Mouse (Mus musculus) G1E-ER4 (cell line): Measurements from ENCODE around the gene Olfr1251. TPM values are rescaled to one million over a fixed set of nuclear protein-coding genes. Genes with fewer than 3 reads are reported as not detected.
"Not testable (repeated sequence)": the region's sequence is repeated elsewhere in the genome, so short reads cannot be mapped to it uniquely, and the experiment has no call there.

ENCODE experiments used
- GATA1 ChIP-seq: IDR thresholded peaks from one replicate; pipeline ENCODE4 v1.8.0; 2012; ENCODE audit warnings: low read length, inconsistent platforms
- polyA plus RNA-seq: library from polyadenylated mRNA; stranded (reverse); fragments of >175 nt; gene quantifications from 2 replicates; pipeline ENCODE4 v1.2.3, GENCODE M21; 2012

Gene Olfr1251
- not detected in 2 replicates for polyA plus RNA-seq

DNA sequence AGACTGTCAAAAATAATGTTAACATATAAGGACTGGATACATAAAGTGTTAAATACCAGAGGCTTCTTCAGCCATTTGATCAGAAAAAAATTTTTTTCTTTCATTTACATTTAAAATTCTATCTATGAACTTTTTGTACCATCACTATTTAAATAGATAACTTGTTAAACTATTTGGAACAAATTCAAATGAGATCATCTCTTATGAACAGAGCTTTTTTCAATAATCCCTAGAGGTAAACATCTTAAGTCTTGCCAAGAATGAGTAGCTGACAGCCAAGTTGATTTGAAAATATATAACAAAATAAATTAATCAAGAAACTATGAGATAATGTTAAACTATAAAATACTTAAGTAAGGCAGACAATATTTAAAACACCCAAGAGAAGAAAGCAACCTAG is at the start of gene Olfr1251:
Gene Olfr1251, minus strand, starts transcription at position 101 of the 400 bp plus-strand sequence.
- no peak for TF ChIP-seq GATA1

DNA sequence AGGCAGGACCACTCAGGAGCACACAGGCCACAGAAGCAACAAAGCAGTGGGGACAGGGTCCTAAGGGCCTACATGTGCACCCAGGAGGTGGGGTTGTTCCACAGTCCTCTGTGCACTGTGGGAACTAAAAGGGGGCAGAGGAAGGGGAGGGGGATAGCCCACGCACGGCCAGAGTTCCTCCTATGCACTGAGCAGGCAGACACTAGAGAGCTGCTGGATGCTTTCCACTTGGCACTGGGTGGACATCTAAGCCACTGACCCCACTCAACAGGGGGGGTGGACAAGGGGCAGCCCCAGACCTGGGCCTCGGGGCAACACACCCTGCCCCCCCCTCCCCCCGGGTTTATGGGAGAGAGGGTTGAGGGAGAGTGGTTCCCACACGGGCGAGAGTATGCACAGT is 20.2 kb upstream of the Olfr1251 start:
- no peak for TF ChIP-seq GATA1

DNA sequence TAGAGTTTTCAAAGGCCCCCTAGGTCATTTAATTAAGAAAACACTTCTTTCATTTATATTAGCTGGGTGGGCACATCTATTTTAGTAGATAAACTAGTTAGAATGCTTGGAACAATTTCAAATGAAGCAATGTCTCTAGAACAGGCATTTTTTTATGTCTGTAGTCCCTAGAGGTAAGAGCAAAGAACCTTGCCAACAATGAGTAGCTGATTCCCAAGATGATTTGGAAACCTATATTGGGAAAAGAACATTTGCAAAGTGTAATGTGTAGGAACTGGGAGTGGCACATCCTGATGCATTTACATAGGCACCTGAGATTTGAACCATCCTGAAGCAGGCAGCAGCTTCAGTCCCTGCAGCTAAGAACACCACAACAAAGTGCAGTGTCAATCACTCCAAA is 10.4 kb downstream of the Olfr1251 start, which contains the start of gene Olfr1250:
Gene Olfr1250, minus strand, starts transcription at position 101 of the 400 bp plus-strand sequence.
- no peak for TF ChIP-seq GATA1

DNA sequence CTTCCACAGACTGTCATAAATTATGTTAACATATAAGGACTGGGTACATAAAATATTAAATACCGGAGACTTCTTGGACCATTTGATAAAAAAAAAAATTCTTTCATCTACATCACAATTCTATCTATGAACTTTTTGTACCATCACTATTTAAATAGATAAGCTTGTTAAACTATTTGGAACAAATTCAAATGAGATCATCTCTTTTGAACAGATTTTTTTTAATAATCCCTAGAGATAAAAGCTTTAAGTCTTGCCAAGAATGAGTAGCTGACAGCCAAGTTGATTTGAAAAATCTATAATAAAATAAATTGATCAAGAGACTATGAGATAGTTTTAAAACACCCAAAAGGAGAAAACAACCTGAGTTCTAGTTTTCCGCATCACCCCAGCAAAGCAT is 36.9 kb downstream of the Olfr1251 start, which contains the start of gene Olfr1249:
Gene Olfr1249, minus strand, starts transcription at position 101 of the 400 bp plus-strand sequence.
- no peak for TF ChIP-seq GATA1

DNA sequence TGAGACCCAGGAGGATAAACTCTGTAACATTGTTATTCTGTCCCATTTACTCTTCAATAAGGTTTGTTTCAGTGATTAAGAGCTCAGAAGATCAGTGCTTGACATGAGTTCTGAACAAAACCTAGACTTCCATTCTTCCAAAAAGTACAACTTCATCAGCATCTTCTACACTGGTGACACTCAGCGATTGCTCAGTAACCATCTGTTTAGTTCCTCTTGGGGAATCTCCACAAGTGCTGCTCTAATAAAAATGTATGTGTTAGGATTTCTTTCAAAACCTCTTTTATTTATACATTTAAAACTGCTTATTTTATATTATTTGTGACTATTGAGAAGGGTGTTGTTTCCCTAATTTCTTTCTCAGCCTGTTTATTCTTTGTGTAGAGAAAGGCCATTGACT is 53.6 kb downstream of the Olfr1251 start, which contains the start of gene Olfr1248:
Gene Olfr1248, minus strand, starts transcription at position 101 of the 400 bp plus-strand sequence.
- TF ChIP-seq GATA1 = not testable (repeated sequence)

Other genes starting within 250 kb of the Olfr1251 start
- gene Olfr1240, start 228.9 kb downstream of the Olfr1251 start, polyA plus RNA-seq = not detected in 2 replicates
- not detected in 2 replicates for gene Olfr1241, start 184.8 kb downstream of the Olfr1251 start, polyA plus RNA-seq
- not detected in 2 replicates for gene Olfr1242, start 173.6 kb downstream of the Olfr1251 start, polyA plus RNA-seq
- gene Olfr1243, start 140.4 kb downstream of the Olfr1251 start, polyA plus RNA-seq = not detected in 2 replicates
- not detected in 2 replicates for gene Olfr1245, start 93.5 kb downstream of the Olfr1251 start, polyA plus RNA-seq
- not detected in 2 replicates for gene Olfr1246, start 78.8 kb downstream of the Olfr1251 start, polyA plus RNA-seq
- gene Olfr1247, start 57.8 kb downstream of the Olfr1251 start, polyA plus RNA-seq = not detected in 2 replicates
- gene Olfr1248, start 53.7 kb downstream of the Olfr1251 start, polyA plus RNA-seq = not detected in 2 replicates
- gene Olfr1249, start 37.0 kb downstream of the Olfr1251 start, polyA plus RNA-seq = not detected in 2 replicates
- gene Olfr1250, start 10.5 kb downstream of the Olfr1251 start, polyA plus RNA-seq = not detected in 2 replicates
- gene Olfr1252, start 53.1 kb upstream of the Olfr1251 start, polyA plus RNA-seq = not detected in 2 replicates
- not detected in 2 replicates for gene Olfr1253, start 85.2 kb upstream of the Olfr1251 start, polyA plus RNA-seq
- gene Olfr1254, start 121.7 kb upstream of the Olfr1251 start, polyA plus RNA-seq = not detected in 2 replicates
- not detected in 2 replicates for gene Olfr1255, start 140.1 kb upstream of the Olfr1251 start, polyA plus RNA-seq
- not detected in 2 replicates for gene Olfr1256, start 169.6 kb upstream of the Olfr1251 start, polyA plus RNA-seq
- not detected in 2 replicates for gene Olfr48, start 176.3 kb upstream of the Olfr1251 start, polyA plus RNA-seq
- gene Olfr1257, start 206.5 kb upstream of the Olfr1251 start, polyA plus RNA-seq = not detected in 2 replicates